Mouse (Mus musculus) ES-Bruce4 (cell line): Measurements from ENCODE around the gene Arhgap21.

Experiments
- CTCF ChIP-seq: IDR thresholded peaks from one replicate; pipeline ENCODE4 v1.8.1; 2011; ENCODE audit warnings: low read depth, low read length
- EP300 ChIP-seq: IDR thresholded peaks from 2 replicates; pipeline ENCODE4 v1.6.1; 2011; ENCODE audit warnings: low read depth, low read length; ENCODE audit not compliant: insufficient read depth
- POLR2A ChIP-seq: IDR thresholded peaks from one replicate; pipeline ENCODE4 v1.8.1; 2011; ENCODE audit warnings: low read length; ENCODE audit not compliant: insufficient read depth

GRCm38 (mm10) chr2:20963226-20963805 is 5.4 kb downstream of the Arhgap21 start:
- TF ChIP-seq CTCF (no peak), POLR2A (no peak), EP300 (no peak)
